Mouse (Mus musculus) MEL (cell line): ENCODE data around the gene Zfp799.

Experiments used
- BHLHE40 ChIP-seq: IDR thresholded peaks from 2 replicates; pipeline ENCODE4 v1.6.1; 2012; ENCODE audit warnings: low read depth, mild to moderate bottlenecking, inconsistent platforms, low read length, improper control_type of control experiment, borderline replicate concordance
- CHD2 ChIP-seq: IDR thresholded peaks from 2 replicates; pipeline ENCODE4 v1.6.1; 2011; ENCODE audit warnings: low read length, improper control_type of control experiment
- CTCF ChIP-seq, 3 experiments: IDR thresholded peaks in 2 of 3; conservative IDR thresholded peaks in 1 of 3; 2 replicates each; pipeline ENCODE4 v1.5.1; 2011 to 2012; ENCODE audit warnings: low read length in 3 of 3, low read depth in 2 of 3, mild to moderate bottlenecking in 2 of 3, improper control_type of control experiment in 1 of 3, inconsistent platforms in 1 of 3, mixed read lengths in 1 of 3, moderate library complexity in 1 of 3; ENCODE audit not compliant: control insufficient read depth in 1 of 3, insufficient read depth in 1 of 3, poor library complexity in 1 of 3, severe bottlenecking in 1 of 3
- ELF1 ChIP-seq: IDR thresholded peaks from 2 replicates; pipeline ENCODE4 v1.6.1; 2014; ENCODE audit warnings: low read depth, mild to moderate bottlenecking, inconsistent platforms, low read length, improper control_type of control experiment, moderate library complexity
- EP300 ChIP-seq, 2 experiments: IDR thresholded peaks; 2 replicates each; pipeline ENCODE4 v1.6.1; 2011; ENCODE audit warnings: improper control_type of control experiment in 2 of 2, low read length in 2 of 2, low read depth in 1 of 2, mild to moderate bottlenecking in 1 of 2
- ETS1 ChIP-seq: IDR thresholded peaks from 2 replicates; pipeline ENCODE4 v1.6.1; 2012; ENCODE audit warnings: low read depth, mild to moderate bottlenecking, inconsistent platforms, low read length, improper control_type of control experiment, moderate library complexity
- GATA1 ChIP-seq: IDR thresholded peaks from 2 replicates; pipeline ENCODE4 v1.6.1; 2011; ENCODE audit warnings: low read depth, low read length, improper control_type of control experiment
- MAX ChIP-seq: IDR thresholded peaks from 2 replicates; pipeline ENCODE4 v1.6.1; 2011; ENCODE audit warnings: low read length, improper control_type of control experiment
- POLR2A ChIP-seq, 2 experiments: IDR thresholded peaks; 2 replicates each; pipeline ENCODE4 v1.6.1; 2011 to 2012; ENCODE audit warnings: low read length in 2 of 2, mild to moderate bottlenecking in 2 of 2, control low read depth in 1 of 2, improper control_type of control experiment in 1 of 2, low read depth in 1 of 2, moderate library complexity in 1 of 2; ENCODE audit not compliant: control insufficient read depth in 1 of 2, insufficient read depth in 1 of 2, poor library complexity in 1 of 2
- POLR2AphosphoS2 ChIP-seq: IDR thresholded peaks from 2 replicates; pipeline ENCODE4 v1.6.1; 2011; ENCODE audit warnings: low read length, improper control_type of control experiment
- SMC3 ChIP-seq: IDR thresholded peaks from 2 replicates; pipeline ENCODE4 v1.6.1; 2011; ENCODE audit warnings: low read depth, low read length, improper control_type of control experiment

DNA sequence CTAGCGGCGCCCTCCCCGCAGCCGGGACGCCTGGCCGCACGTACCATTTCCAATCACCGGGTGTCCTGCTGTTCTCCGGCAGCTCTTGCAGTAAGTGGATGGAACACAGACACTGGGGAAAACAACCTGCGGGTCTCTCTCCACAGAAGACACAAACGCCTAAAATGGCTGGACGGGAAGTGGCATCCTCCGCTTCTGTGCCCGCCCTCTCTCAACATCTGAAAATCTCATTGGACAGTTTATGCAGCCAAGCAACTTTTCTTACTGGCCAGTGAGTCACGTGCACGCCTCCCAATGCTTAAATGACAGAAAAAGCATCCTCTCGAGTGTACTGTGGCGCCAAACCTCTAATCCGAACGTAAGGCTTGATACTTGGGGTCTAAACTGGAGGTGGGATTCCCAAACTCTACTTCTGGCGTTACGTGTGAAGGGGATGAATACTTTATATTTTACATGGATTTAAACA lies 41.9 kb downstream of the Zfp799 start, which contains the start of gene Zfp871:
- TF ChIP-seq ETS1 (no peak), GATA1 (no peak), EP300 (IDR thresholded peaks at IDR 0.05; ENCODE audit: low read depth in 1 of 2, low read length in 2 of 2) (no peak), POLR2A (IDR thresholded peaks at IDR 0.05; ENCODE audit: control insufficient read depth in 1 of 2, insufficient read depth in 1 of 2, low read depth in 1 of 2, low read length in 2 of 2, poor library complexity in 1 of 2) (peak; percentile 76 to 89; a peak in 3 of 4 replicates), CHD2 (no peak), CTCF (IDR thresholded peaks at IDR 0.05 in 2 of 3, conservative IDR thresholded peaks at IDR 0.05 in 1 of 3; ENCODE audit: control insufficient read depth in 1 of 3, insufficient read depth in 1 of 3, low read depth in 2 of 3, low read length in 3 of 3, poor library complexity in 1 of 3, severe bottlenecking in 1 of 3) (no peak), BHLHE40 (no peak; the same call in 1 of the 2 replicates), POLR2AphosphoS2 (0 out of 2 replicates have a peak, but pooled peaks have one; percentile 41), ELF1 (0 out of 2 replicates have a peak, but pooled peaks have one; percentile 52), SMC3 (no peak), MAX (peak; percentile 81; the same call in 1 of the 2 replicates)
